Mouse (Mus musculus) adrenal gland, postnatal 14 days (tissue): Measurements from ENCODE around the gene Son. TPM values are rescaled to one million over a fixed set of nuclear protein-coding genes. Genes with fewer than 3 reads are reported as not detected.
A peak's percentile ranks its signal among the peaks of the same experiment; 100 is the strongest.

Source experiments
- DNase-seq: peaks from one replicate; pipeline ENCODE4 v3.0.0; 2021; ENCODE audit warnings: mixed read lengths
- total RNA-seq: library from RNA; stranded (reverse); gene quantifications from 2 replicates; pipeline ENCODE4 v1.2.3, GENCODE M21; 2021

The Son gene
- total RNA-seq, 1 experiment from 2014 or later = 226 TPM

- no peak for DNase-seq
Observed at GRCm38 (mm10) chr16:91688023-91688618, 40.8 kb downstream of the Son start.

GRCm38 (mm10) chr16:91688619-91689334 lies 41.5 kb downstream of the Son start, which contains the start of gene Donson:
TSS of gene Donson (minus strand) at chr16:91688770.
- DNase-seq = peak; percentile 98

DNA sequence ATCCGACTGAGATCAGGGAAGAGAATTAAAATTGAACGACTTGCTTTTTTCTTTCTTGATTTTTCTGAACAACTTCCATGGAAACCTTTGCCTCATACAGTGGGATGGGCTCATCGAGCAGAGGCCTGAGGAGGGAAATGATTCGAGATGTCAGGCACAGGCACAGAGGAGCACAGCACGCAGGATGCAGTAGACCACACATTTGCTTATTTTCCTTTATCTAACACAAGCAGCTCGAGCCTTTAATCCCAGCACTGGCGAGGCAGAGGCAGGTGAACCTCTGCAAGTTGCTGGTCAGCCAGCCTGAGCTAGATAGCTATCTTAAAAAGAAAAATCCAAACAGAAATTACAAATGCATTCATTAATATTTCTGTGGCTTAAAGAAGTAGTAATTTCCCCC lies 42.5 kb downstream of the Son start:
- no peak for DNase-seq

DNA sequence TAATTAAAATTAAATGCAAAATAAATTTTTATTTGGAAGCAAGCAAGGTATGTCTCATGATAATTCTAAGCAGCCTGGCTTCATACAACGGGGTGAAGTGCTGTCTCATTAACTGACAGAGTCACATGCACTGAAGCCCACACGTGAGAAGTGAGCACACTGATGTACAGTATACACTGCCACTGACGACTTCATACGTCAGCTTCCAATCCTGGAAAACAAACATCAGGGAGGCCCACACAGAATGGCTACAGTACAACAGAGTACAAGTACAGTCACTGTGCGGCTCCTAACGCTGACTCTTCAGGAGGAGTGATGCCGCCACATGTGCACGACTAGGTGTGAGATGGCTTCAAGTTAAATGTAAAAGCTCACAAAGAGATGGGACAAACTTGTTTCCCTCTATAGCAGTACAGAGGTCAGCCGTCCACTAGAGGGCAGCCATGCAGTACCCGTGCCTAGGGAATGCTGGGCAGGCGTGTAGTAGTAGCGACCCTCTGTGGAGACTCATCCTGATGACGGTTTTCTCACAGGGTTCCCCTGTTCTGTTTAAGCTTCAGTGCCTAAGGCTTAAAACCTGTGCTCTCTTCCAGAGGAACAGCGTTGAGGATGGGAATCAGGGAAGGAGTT lies 47.3 kb downstream of the Son start:
- DNase-seq = peak; percentile 87

- no peak for DNase-seq
Observed at GRCm38 (mm10) chr16:91695108-91695755, 47.9 kb downstream of the Son start.

DNA sequence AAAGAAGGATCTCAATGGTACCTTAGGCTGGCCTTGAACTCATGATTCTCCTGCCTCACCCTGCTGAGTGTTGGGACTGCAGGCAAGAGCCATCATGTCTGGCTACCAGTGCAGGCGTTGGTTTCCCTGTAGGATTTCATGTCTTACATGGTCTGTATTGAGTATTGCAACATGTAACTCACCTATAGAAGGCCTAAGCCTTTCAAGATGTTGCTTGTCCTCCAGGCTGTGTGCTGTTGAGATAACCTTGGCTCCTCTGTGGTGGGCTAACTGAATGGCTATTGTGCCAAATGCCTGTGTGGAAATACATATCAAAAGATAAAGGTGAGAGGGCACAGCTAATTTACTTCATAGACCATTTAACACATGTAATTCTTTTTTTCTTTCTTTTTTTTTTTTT lies 51.7 kb downstream of the Son start:
- no peak for DNase-seq

GRCm38 (mm10) chr16:91701908-91702307 lies 54.6 kb downstream of the Son start:
- no peak for DNase-seq

DNA sequence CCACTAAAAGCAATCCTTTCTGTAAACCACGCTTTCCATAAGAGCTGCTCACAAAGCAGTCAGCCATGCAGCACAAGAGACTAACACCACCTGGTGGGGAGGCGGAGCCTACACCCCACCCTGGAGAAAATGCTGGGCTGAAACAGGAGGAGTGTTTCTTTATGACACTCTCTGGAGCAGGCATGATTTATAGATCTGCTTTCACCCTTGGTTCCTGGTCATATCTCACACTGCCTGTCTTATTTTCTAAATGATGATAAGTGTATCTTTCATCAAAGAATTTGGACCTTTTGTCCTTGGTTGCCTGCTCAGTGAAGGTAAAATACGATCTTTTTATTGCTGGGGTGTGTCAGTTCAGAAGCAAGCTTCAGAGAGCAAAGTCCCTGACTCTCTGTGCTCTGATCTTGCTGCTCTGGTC lies 55.5 kb downstream of the Son start:
- no peak for DNase-seq

DNA sequence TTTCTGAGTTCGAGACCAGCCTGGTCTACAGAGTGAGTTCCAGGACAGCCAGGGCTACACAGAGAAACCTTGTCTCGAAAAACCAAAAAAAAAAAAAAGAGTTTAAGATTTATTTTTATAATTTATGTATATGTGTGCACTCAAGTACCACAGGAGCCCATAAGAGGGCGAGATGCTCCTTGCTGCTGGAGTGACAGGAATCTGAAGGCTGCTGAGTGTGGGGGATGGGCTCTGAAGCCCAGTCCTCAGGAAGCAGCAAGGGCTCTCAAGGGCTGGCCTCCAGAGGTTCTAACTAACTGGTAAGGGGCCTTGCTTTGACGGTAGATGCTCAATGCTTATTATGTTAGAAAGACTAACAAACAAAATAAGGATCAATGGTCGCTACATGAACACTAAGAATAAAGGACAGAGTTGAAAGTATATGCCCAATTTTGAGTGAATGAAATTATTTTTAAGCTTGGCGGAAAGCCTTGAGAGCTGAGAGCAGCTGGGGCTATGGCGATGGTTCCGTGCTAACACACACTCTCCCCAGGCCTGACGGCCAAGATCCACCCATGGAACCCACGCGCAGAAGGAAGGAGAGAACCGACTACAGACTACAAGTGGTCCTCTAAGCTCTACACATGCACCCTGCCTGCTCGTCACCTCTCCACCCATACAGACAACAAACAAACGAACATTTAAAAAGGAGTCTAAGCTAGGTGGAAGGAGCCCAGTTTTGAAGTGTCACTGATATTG lies 57.5 kb downstream of the Son start:
- no peak for DNase-seq

- no peak for DNase-seq
Observed at GRCm38 (mm10) chr16:91710241-91710640, 62.9 kb downstream of the Son start.

- DNase-seq = no peak
Observed at GRCm38 (mm10) chr16:91716927-91717349, 69.6 kb downstream of the Son start.

GRCm38 (mm10) chr16:91717399-91717798 lies 70.1 kb downstream of the Son start:
- no peak for DNase-seq

DNA sequence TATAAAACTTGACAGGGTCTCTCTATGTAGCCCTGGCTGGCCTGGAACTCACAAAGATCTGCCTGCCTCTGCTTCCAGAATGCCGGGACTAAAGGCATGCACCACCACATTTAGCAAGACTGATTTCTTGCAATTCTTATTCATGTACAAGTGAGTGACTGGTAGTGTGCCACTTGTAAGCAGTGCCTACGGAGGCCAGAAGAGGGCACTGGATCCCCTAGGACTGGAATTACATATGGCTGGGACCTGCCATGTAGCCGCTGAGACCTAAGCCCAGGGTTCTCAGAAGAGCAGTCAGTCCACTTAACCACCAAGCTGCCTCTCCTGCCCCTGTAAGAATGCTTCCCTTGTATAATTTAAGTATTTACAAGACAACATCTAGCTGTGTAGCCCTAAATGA lies 76.9 kb downstream of the Son start:
- DNase-seq = peak; percentile 80

DNA sequence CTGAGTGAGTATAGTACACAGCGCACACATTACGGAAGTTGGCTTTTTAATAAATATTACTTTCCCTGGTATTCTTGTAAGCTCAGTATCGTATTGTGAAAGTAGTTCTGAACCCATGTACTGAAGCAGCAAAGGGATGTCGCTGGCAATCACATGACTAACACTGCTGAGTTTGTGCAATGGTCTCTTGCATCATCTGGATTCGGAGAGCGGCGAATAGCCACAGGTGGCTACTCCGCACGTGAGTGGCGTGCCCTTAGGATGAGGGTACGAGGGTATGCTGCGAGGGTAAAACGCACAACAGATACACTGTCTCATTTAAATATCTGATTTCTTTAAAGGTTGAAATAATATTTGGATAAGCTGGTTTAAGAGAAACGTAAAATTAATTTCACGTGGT lies 80.1 kb downstream of the Son start:
- DNase-seq = peak; percentile 64

- peak; percentile 99 for DNase-seq
Observed at GRCm38 (mm10) chr16:91728123-91729065, 81.1 kb downstream of the Son start, which contains the start of gene Cryzl1. TSS of gene Cryzl1 (minus strand) at chr16:91728975.

Other genes starting within 250 kb of the Son start
- gene Il10rb, start 241.3 kb upstream of the Son start, total RNA-seq = 105 and 106 TPM in 2 replicates
- gene Ifnar1, start 162.3 kb upstream of the Son start, total RNA-seq = 80.3 and 82.7 TPM in 2 replicates
- gene Ifngr2, start 100.4 kb upstream of the Son start, total RNA-seq = 27.7 and 30.8 TPM in 2 replicates
- 45.6 and 48.0 TPM in 2 replicates for gene Tmem50b, start 49.7 kb upstream of the Son start, total RNA-seq
- 12.8 and 15.1 TPM in 2 replicates for gene Dnajc28, start 28.5 kb upstream of the Son start, total RNA-seq
- gene Gart, start 554 bp upstream of the Son start, total RNA-seq = 96.7 and 98.3 TPM in 2 replicates
- 8.6 and 12.5 TPM in 2 replicates for gene Donson, start 41.3 kb downstream of the Son start, total RNA-seq
- gene Cryzl1, start 81.5 kb downstream of the Son start, total RNA-seq = 43.4 and 45.5 TPM in 2 replicates
- 43.1 and 48.7 TPM in 2 replicates for gene Itsn1, start 81.8 kb downstream of the Son start, total RNA-seq